Comparison of ENCODE assay signal across 12 mouse cellular contexts in the genomic region with DNA sequence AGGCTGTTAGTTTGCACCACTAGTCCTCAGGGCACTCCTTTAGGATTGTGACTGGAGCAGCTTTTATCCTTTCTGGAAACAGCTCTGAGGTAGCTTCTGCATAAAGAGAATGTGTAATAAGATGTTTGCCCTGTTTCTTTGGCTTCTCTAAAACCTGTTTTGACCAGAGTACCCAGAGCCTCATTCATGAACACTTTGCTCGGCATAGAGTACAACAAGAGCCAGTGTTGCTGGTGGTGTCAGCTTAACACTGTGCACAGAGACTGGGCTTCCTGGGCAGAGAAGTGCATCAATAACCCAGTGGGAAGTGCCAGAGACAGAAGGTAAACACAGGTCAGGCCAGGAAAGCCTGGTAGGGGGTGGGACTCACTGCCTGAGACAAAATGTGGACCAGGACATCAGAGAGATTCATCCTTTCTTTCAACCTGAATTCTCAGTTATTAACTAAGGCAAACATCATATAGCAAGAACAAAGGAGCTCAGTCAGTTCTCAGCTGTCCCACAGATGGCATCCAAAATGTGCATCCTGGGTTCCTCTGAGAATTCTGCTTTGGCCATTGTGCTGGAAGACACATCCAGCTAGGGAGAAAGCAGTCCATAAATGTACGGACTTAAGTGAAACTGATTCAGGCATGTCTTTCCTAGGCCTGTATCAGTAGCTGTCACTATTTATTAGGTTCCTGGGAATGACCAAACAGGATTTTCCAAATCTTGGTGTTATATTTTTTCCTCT.
DNase-seq lines count a peak whose midpoint lies in the region; ATAC-seq and TF ChIP-seq lines count a peak whose summit lies in the region.
"Had no signal": no experiment of that assay in that cellular context is flagged by ENCODE, and none has a peak within 500 bp of the region (broad histone marks: within the 10 kb centered on the region; RNA-seq: fewer than 3 reads in every experiment).

No protein-coding gene starts in this region.

- intact Hi-C loops in gastrocnemius, postnatal 14 days (cut with DNase I; ENCODE audit: low total_unique reads) = no loop called here

- no peaks in the 10 kb centered on the region for H3K27me3 ChIP-seq in hindbrain, embryonic 11.5 days (ENCODE audit: control insufficient read depth, insufficient read depth, low read length)
- H3K27me3 ChIP-seq in midbrain, embryonic 13.5 days = no peaks in the 10 kb centered on the region
- no peaks in the 10 kb centered on the region for H3K27me3 ChIP-seq in thymus, adult 2 months (ENCODE audit: control insufficient read depth, insufficient read depth, low read length)
- H3K27me3 ChIP-seq: limb, embryonic 13.5 days; lung, embryonic 15.5 days had no signal

- H3K27ac ChIP-seq in hindbrain, embryonic 11.5 days (ENCODE audit: low read depth, low read length) = peak overlapping the region; percentile 60; the same call in 1 of the 2 replicates
- peak overlapping the region; percentile 68 for H3K27ac ChIP-seq in midbrain, embryonic 13.5 days
- H3K27ac ChIP-seq in thymus, adult 2 months (ENCODE audit: control insufficient read depth, insufficient read depth, low read length) = no peak overlapping the region
- H3K27ac ChIP-seq: kidney, postnatal 0 days; limb, embryonic 13.5 days; lung, embryonic 15.5 days had no signal

- H3K9ac ChIP-seq in hindbrain, embryonic 11.5 days (ENCODE audit: low read depth, low read length) = no peak overlapping the region
- H3K9ac ChIP-seq in midbrain, embryonic 13.5 days (replicated peaks) = no peak overlapping the region
- H3K9ac ChIP-seq: limb, embryonic 13.5 days; lung, embryonic 15.5 days had no signal

- no peak overlapping the region for H3K4me2 ChIP-seq in hindbrain, embryonic 11.5 days (replicated peaks; ENCODE audit: low read depth, low read length)
- no peak overlapping the region for H3K4me2 ChIP-seq in midbrain, embryonic 13.5 days (replicated peaks)
- H3K4me2 ChIP-seq: limb, embryonic 13.5 days; lung, embryonic 15.5 days had no signal

- no peaks in the 10 kb centered on the region for H3K9me3 ChIP-seq in hindbrain, embryonic 11.5 days (ENCODE audit: control insufficient read depth, low read length)
- H3K9me3 ChIP-seq in midbrain, embryonic 13.5 days = no peaks in the 10 kb centered on the region
- H3K9me3 ChIP-seq: limb, embryonic 13.5 days; lung, embryonic 15.5 days had no signal

- H3K4me3 ChIP-seq in hindbrain, embryonic 11.5 days (ENCODE audit: low read depth, low read length) = no peak overlapping the region
- H3K4me3 ChIP-seq in midbrain, embryonic 13.5 days (replicated peaks) = no peak overlapping the region
- no peak overlapping the region for H3K4me3 ChIP-seq in thymus, adult 2 months (ENCODE audit: control insufficient read depth, insufficient read depth, low read length)
- H3K4me3 ChIP-seq: limb, embryonic 13.5 days; lung, embryonic 15.5 days had no signal

- peak; percentile 88 for ATAC-seq in hindbrain, embryonic 11.5 days (ENCODE audit: low FRiP score)
- ATAC-seq in midbrain, embryonic 13.5 days = peak; percentile 89

- peak; percentile 23 to 32 for DNase-seq in right cerebral cortex, postnatal 10 days (ENCODE audit: low spot score in 2 of 2)
- no peak for DNase-seq in right cerebral cortex, postnatal 4 days
- DNase-seq in hindbrain, embryonic 11.5 days (ENCODE audit: low spot score) = peak; percentile 14
- DNase-seq in gastrocnemius, postnatal 14 days = no peak
- DNase-seq in thymus, adult 2 months = no peak
- no peak for DNase-seq in left cerebral cortex, adult 11 months (ENCODE audit: low spot score)
- DNase-seq: heart, postnatal 4 days; right cerebral cortex, postnatal 25 days had no signal

- no peaks in the 10 kb centered on the region for H3K4me1 ChIP-seq in hindbrain, embryonic 11.5 days (replicated peaks; ENCODE audit: control insufficient read depth, insufficient read depth, low read length)
- peaks cover 7% of the 10 kb centered on the region for H3K4me1 ChIP-seq in midbrain, embryonic 13.5 days (replicated peaks)
- no peaks in the 10 kb centered on the region for H3K4me1 ChIP-seq in thymus, adult 2 months (replicated peaks; ENCODE audit: control insufficient read depth, insufficient read depth, low read length)
- H3K4me1 ChIP-seq: lung, embryonic 15.5 days had no signal

- H3K36me3 ChIP-seq in hindbrain, embryonic 11.5 days (ENCODE audit: control insufficient read depth, insufficient read depth, low read length) = no peaks in the 10 kb centered on the region
- H3K36me3 ChIP-seq in midbrain, embryonic 13.5 days = no peaks in the 10 kb centered on the region
- no peaks in the 10 kb centered on the region for H3K36me3 ChIP-seq in thymus, adult 2 months (ENCODE audit: control insufficient read depth, insufficient read depth, low read length)
- H3K36me3 ChIP-seq: limb, embryonic 13.5 days; lung, embryonic 15.5 days had no signal

- no peak for TF ChIP-seq CTCF in thymus, adult 2 months (IDR thresholded peaks at IDR 0.05; ENCODE audit: borderline replicate concordance, control insufficient read depth, extremely low read depth, insufficient read depth, low read length, poor library complexity)

- whole genome bisulfite sequencing in hindbrain, embryonic 11.5 days = 25% methylated on average over 2 of the region's 2 CpGs
- WGBS in midbrain, embryonic 13.5 days = 35% methylated on average over 2 of the region's 2 CpGs
- WGBS in thymus, adult 2 months = 96% methylated on average over 2 of the region's 2 CpGs

- no peak for TF ChIP-seq POLR2A in thymus, adult 2 months (IDR thresholded peaks at IDR 0.05; ENCODE audit: control insufficient read depth, extremely low read depth, insufficient read depth, low read length, poor library complexity)

Comparison
In these comparisons a context has a peak if more than half of its experiments do, and no peak if none do; other contexts are left out.
1. DNase-seq: peak in right cerebral cortex, postnatal 10 days (2 of 2) and hindbrain, embryonic 11.5 days (single experiment); none in right cerebral cortex, postnatal 4 days (single experiment), gastrocnemius, postnatal 14 days (single experiment), thymus, adult 2 months (single experiment) and left cerebral cortex, adult 11 months (single experiment).